ENCODE assay signal across 28 mouse cellular contexts in the genomic region with DNA sequence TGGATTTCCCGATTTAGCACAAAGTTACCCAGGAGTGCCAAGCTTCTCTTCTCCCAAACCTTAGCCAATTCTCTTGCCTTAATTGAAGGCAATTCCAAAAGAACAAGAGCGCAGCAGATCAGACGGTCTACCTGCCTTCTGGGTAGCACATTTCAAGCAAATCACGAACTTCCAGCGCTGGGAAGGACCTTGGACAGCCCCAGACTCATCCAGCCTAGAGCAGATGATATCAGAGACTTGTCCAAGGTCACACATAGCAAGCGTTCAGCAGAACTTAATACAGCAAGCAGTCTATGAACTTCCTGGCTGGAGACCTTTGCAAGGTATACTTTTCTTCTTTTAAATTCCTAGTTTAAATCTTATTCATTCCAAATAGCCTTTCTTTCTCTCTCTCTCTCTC. TPM values are rescaled to one million over a fixed set of nuclear protein-coding genes. Genes with fewer than 3 reads are reported as not detected.
A peak's percentile ranks its signal among the peaks of the same experiment; 100 is the strongest.
DNase-seq lines count a peak whose midpoint lies in the region; ATAC-seq and TF ChIP-seq lines count a peak whose summit lies in the region.
"Had no signal": no experiment of that assay in that cellular context is flagged by ENCODE, and none has a peak within 500 bp of the region (broad histone marks: within the 10 kb centered on the region; RNA-seq: fewer than 3 reads in every experiment).

No protein-coding gene starts in this region.

- H3K9me3 ChIP-seq in midbrain, embryonic 11.5 days (ENCODE audit: control insufficient read depth, low read length), result no peaks in the 10 kb centered on the region
- no peaks in the 10 kb centered on the region for H3K9me3 ChIP-seq in midbrain, embryonic 15.5 days
- no peaks in the 10 kb centered on the region for H3K9me3 ChIP-seq in midbrain, embryonic 12.5 days
- H3K9me3 ChIP-seq: forebrain, embryonic 10.5 days; heart, embryonic 13.5 days; limb, embryonic 12.5 days had no signal

- no peak overlapping the region for H3K27ac ChIP-seq in midbrain, embryonic 11.5 days (ENCODE audit: low read depth, low read length)
- no peak overlapping the region for H3K27ac ChIP-seq in midbrain, embryonic 15.5 days
- H3K27ac ChIP-seq in midbrain, embryonic 12.5 days (replicated peaks), result no peak overlapping the region
- no peak overlapping the region for H3K27ac ChIP-seq in layer of hippocampus, adult 2 months
- H3K27ac ChIP-seq: forebrain, embryonic 10.5 days; heart, adult 2 months; heart, embryonic 13.5 days; limb, embryonic 12.5 days had no signal

- no peaks in the 10 kb centered on the region for H3K36me3 ChIP-seq in midbrain, embryonic 11.5 days (ENCODE audit: control insufficient read depth, insufficient read depth, low read length)
- H3K36me3 ChIP-seq in midbrain, embryonic 15.5 days (replicated peaks), result no peaks in the 10 kb centered on the region
- H3K36me3 ChIP-seq in midbrain, embryonic 12.5 days, result no peaks in the 10 kb centered on the region
- H3K36me3 ChIP-seq: G1E; heart, embryonic 13.5 days had no signal

- DNase-seq in adrenal gland, postnatal 25 days, result peak; percentile 31
- no peak for DNase-seq in adrenal gland, adult 8-10 months
- DNase-seq in midbrain, embryonic 11.5 days (ENCODE audit: low spot score, missing footprints), result peak; percentile 75
- no peak for DNase-seq in adipocyte (ENCODE audit: low spot score)
- DNase-seq in layer of hippocampus, adult 2 months (ENCODE audit: low spot score in 2 of 2), result no peak
- DNase-seq: B cell, adult 2 months; cerebellum, adult 18-20 months; cerebellum, postnatal 14 days; forebrain, postnatal 0 days; gastrocnemius, postnatal 36 days; heart, adult 2 months; heart, postnatal 14 days; kidney, postnatal 36 days; liver, postnatal 0 days; right cerebral cortex, postnatal 25 days had no signal

- no peak overlapping the region for H3K9ac ChIP-seq in midbrain, embryonic 11.5 days (ENCODE audit: low read length)
- no peak overlapping the region for H3K9ac ChIP-seq in midbrain, embryonic 15.5 days
- H3K9ac ChIP-seq in midbrain, embryonic 12.5 days (replicated peaks), result no peak overlapping the region
- H3K9ac ChIP-seq: forebrain, postnatal 0 days; heart, embryonic 13.5 days; limb, embryonic 12.5 days; liver, postnatal 0 days had no signal

- H3K27me3 ChIP-seq in midbrain, embryonic 11.5 days (ENCODE audit: control insufficient read depth, insufficient read depth, low read length), result no peaks in the 10 kb centered on the region
- H3K27me3 ChIP-seq in midbrain, embryonic 15.5 days (replicated peaks), result peaks cover 4% of the 10 kb centered on the region; the same call in 1 of the 2 replicates
- H3K27me3 ChIP-seq in midbrain, embryonic 12.5 days, result peaks cover 12% of the 10 kb centered on the region
- H3K27me3 ChIP-seq: CH12.LX, Patski had no signal

- ATAC-seq in midbrain, embryonic 11.5 days (ENCODE audit: low FRiP score), result no peak
- no peak for ATAC-seq in midbrain, embryonic 15.5 days (replicated peaks)
- ATAC-seq in midbrain, embryonic 12.5 days (ENCODE audit: low FRiP score, low read depth), result no peak
- ATAC-seq: activated CD4-positive, CD25-positive, alpha-beta regulatory T cell, adult 4 months; forebrain, postnatal 0 days; hindbrain, embryonic 16.5 days; intestine, postnatal 0 days; liver, postnatal 0 days; lung, postnatal 0 days; Patski had no signal

- 71% methylated on average over 6 of the region's 6 CpGs for whole genome bisulfite sequencing in midbrain, embryonic 11.5 days
- 82% methylated on average over 6 of the region's 6 CpGs for WGBS in midbrain, embryonic 15.5 days
- 62% methylated on average over 6 of the region's 6 CpGs for WGBS in midbrain, embryonic 12.5 days

- peaks cover 62% of the 10 kb centered on the region for H3K4me1 ChIP-seq in midbrain, embryonic 11.5 days (ENCODE audit: control insufficient read depth, insufficient read depth, low read length)
- H3K4me1 ChIP-seq in midbrain, embryonic 15.5 days, result peaks cover 56% of the 10 kb centered on the region
- H3K4me1 ChIP-seq in midbrain, embryonic 12.5 days, result peaks cover 68% of the 10 kb centered on the region

- no peak for TF ChIP-seq CTCF in layer of hippocampus, adult 2 months (conservative IDR thresholded peaks at IDR 0.05)

- no peak overlapping the region; the same call in 1 of the 2 replicates for H3K4me2 ChIP-seq in midbrain, embryonic 11.5 days
- H3K4me2 ChIP-seq in midbrain, embryonic 15.5 days, result no peak overlapping the region
- peak overlapping the region; percentile 93 for H3K4me2 ChIP-seq in midbrain, embryonic 12.5 days (replicated peaks)
- H3K4me2 ChIP-seq: heart, embryonic 13.5 days; liver, embryonic 11.5 days had no signal

- no peak overlapping the region for H3K4me3 ChIP-seq in midbrain, embryonic 11.5 days (ENCODE audit: low read depth, low read length)
- no peak overlapping the region for H3K4me3 ChIP-seq in midbrain, embryonic 15.5 days
- H3K4me3 ChIP-seq in midbrain, embryonic 12.5 days, result no peak overlapping the region
- H3K4me3 ChIP-seq in layer of hippocampus, adult 2 months, result no peak overlapping the region
- H3K4me3 ChIP-seq: forebrain, embryonic 10.5 days; heart, adult 2 months; heart, embryonic 13.5 days; limb, embryonic 12.5 days had no signal

RNA-seq across cellular contexts. Expression of gene Whrn, which starts 4.3 kb away (rescaled TPM):
- total RNA-seq in adrenal gland, postnatal 25 days (2021), result 43.9 and 54.7 TPM in 2 replicates
- total RNA-seq in adrenal gland, adult 8-10 months (2022), result 10 to 100 TPM; 56.7 to 95.9 (median 78.5) TPM
- polyA plus RNA-seq in midbrain, embryonic 11.5 days (2014; fragmentation: Nextera tagmentation; extraction: Ambion mirVana), result 7.5 and 9.1 TPM in 2 replicates
- polyA plus RNA-seq in midbrain, embryonic 15.5 days (2015; fragmentation: Nextera tagmentation; extraction: Ambion mirVana), result 6.5 and 7.5 TPM in 2 replicates
- 15.4 and 16.9 TPM in 2 replicates for polyA plus RNA-seq in midbrain, embryonic 12.5 days (2016; fragmentation: Nextera tagmentation; extraction: Ambion mirVana)
- total RNA-seq in layer of hippocampus, adult 2 months (2021), result 10 to 100 TPM; 17.9 to 20.7 TPM
- polyA plus RNA-seq: G1E had no signal

RNA-seq across cellular contexts. Expression of gene Atp6v1g1, which starts 53.1 kb away (rescaled TPM):
- total RNA-seq in adrenal gland, postnatal 25 days (2021), result 178 and 188 TPM in 2 replicates
- total RNA-seq in adrenal gland, adult 8-10 months (2022), result 100 to 1,000 TPM; 191 to 202 (median 194) TPM
- 386 and 408 TPM in 2 replicates for polyA plus RNA-seq in midbrain, embryonic 11.5 days (2014; fragmentation: Nextera tagmentation; extraction: Ambion mirVana)
- polyA plus RNA-seq in midbrain, embryonic 15.5 days (2015; fragmentation: Nextera tagmentation; extraction: Ambion mirVana), result 409 and 410 TPM in 2 replicates
- 358 and 367 TPM in 2 replicates for polyA plus RNA-seq in midbrain, embryonic 12.5 days (2016; fragmentation: Nextera tagmentation; extraction: Ambion mirVana)
- 100 to 1,000 TPM; 119 to 128 TPM for total RNA-seq in layer of hippocampus, adult 2 months (2021)

Comparison
In these comparisons a context has a peak if more than half of its experiments do, and no peak if none do; other contexts are left out.
1. DNase-seq: peak in adrenal gland, postnatal 25 days (single experiment) and midbrain, embryonic 11.5 days (single experiment); none in adrenal gland, adult 8-10 months (single experiment), adipocyte (single experiment) and layer of hippocampus, adult 2 months (0 of 2).